Mouse (Mus musculus) thymus, adult 2 months (tissue): Measurements from ENCODE around the gene Sgo2a. TPM values are rescaled to one million over a fixed set of nuclear protein-coding genes. Genes with fewer than 3 reads are reported as not detected.
"Not testable (repeated sequence)": the region's sequence is repeated elsewhere in the genome, so short reads cannot be mapped to it uniquely, and the experiment has no call there.

ENCODE experiments used
- DNase-seq: peaks from one replicate; pipeline ENCODE4 v3.0.0; 2021
- H3K27ac ChIP-seq: fragments of 200-500 bp; 2 replicates; pipeline ENCODE4 v1.5.1; 2012; ENCODE audit warnings: low read length, control low read depth; ENCODE audit not compliant: control insufficient read depth, insufficient read depth
- H3K27me3 ChIP-seq: fragments of 200-500 bp; 2 replicates; pipeline ENCODE4 v1.6.1; 2012; ENCODE audit warnings: mild to moderate bottlenecking, low read length, moderate library complexity, mixed read lengths; ENCODE audit not compliant: control insufficient read depth, insufficient read depth
- H3K36me3 ChIP-seq: fragments of 200-500 bp; 2 replicates; pipeline ENCODE4 v1.6.1; 2012; ENCODE audit warnings: mild to moderate bottlenecking, low read length, moderate library complexity; ENCODE audit not compliant: control insufficient read depth, insufficient read depth
- H3K4me1 ChIP-seq: fragments of 200-500 bp; replicated peaks from 2 replicates; pipeline ENCODE4 v1.6.1; 2012; ENCODE audit warnings: low read length; ENCODE audit not compliant: control insufficient read depth, insufficient read depth
- H3K4me3 ChIP-seq: fragments of 200-500 bp; 2 replicates; pipeline ENCODE4 v1.5.1; 2012; ENCODE audit warnings: mild to moderate bottlenecking, low read length, control low read depth, moderate library complexity; ENCODE audit not compliant: control insufficient read depth, insufficient read depth
- CTCF ChIP-seq: fragments of 200-500 bp; IDR thresholded peaks from 2 replicates; pipeline ENCODE4 v1.5.1; 2012; ENCODE audit warnings: mild to moderate bottlenecking, control low read depth, low read length, moderate library complexity, borderline replicate concordance; ENCODE audit not compliant: control insufficient read depth, poor library complexity, insufficient read depth; ENCODE audit errors: extremely low read depth
- POLR2A ChIP-seq: fragments of 200-500 bp; IDR thresholded peaks from 2 replicates; pipeline ENCODE4 v1.6.1; 2012; ENCODE audit warnings: mild to moderate bottlenecking, low read length, control low read depth, moderate library complexity; ENCODE audit not compliant: control insufficient read depth, poor library complexity, insufficient read depth; ENCODE audit errors: extremely low read depth
- whole genome bisulfite sequencing: fragments of 180-500 bp; shearing (Covaris S2); methylation state at CpG from one replicate; pipeline ENCODE4 v1.1.7; 2018; 5-methylcytosine and 5-hydroxymethylcytosine counted together
- polyA plus RNA-seq: library from polyadenylated mRNA; depleted of rRNA; stranded (reverse); fragments of >200 nt; gene quantifications from 2 replicates; pipeline ENCODE4 v1.2.3, GENCODE M21; 2012

The Sgo2a gene
- polyA plus RNA-seq, 1 experiment: 3.6 TPM

DNA sequence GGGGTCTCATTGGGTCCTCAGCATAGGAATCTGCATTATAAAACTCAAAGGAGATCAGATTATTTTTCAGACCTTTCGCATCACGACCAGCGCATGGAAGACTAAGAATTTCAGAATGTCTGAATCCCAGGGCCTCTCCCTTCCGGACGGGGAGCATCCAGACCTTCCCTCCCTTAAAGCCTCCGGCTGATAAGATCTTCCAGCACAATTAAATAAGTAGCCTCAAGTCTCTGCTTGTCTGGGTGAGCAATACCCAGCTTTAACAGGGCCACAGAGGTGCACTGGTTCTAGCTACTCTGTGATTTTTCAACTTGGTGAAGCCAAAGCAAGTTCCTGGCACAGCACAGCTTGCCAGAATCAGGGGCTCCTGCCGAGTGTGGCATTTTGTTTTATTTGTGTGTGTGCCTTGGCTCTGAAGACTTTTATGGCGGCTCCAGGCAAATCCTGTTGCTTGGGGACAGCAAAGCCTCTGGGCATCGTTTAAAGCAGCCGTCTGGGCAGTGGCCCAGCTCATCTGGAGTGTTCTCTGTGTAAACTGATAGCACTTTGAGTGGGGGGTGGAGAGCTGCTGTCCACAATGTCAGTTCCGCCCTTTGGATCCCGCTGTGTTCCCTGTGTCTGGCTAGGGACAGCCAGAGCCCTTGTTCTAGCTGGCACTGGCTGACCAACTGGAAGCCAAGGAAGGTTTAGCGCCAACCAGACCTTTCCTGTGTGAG is 34.5 kb downstream of the Sgo2a start:
- no peaks in the 10 kb centered on the region for H3K27me3 ChIP-seq
- 0 out of 2 replicates have a peak, but pooled peaks cover 3% of the 10 kb centered on the region for H3K36me3 ChIP-seq
- no peak overlapping the region for H3K4me3 ChIP-seq
- TF ChIP-seq POLR2A: no peak
- TF ChIP-seq CTCF: no peak
- H3K4me1 ChIP-seq: peaks cover 4% of the 10 kb centered on the region; the same call in 1 of the 2 replicates
- no peak for DNase-seq
- WGBS: 69% methylated on average over 13 of the region's 13 CpGs
- no peak overlapping the region for H3K27ac ChIP-seq

DNA sequence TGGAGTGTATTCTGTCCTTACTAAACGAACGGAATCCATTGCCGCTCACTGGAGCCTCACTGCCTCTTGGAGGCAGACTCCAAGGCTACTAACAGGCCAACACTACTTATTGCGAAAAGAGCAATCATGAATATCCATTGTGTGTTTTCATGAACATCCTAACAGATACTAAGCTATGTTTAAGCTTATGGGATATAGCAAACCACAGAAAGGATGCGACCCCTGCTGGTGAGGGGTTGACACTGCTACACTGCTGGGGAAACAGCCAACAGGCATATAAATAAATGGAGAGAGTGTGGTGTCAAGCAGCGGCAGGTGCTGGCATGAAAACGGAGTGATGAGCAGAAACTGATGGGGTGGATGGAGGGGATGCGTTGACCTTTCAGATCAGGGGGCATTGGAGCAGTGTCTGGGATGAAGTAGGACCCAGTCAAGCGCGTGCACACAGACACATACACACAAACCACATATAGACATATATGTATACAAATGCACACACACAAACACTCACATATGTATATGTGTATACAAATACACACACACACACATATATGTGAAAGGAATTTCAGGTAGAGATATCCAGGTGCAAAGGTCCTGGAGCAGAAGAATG is 35.5 kb downstream of the Sgo2a start:
- WGBS: 72% methylated on average over 10 of the region's 10 CpGs
- Histone ChIP-seq H3K27me3 (no peaks in the 10 kb centered on the region), H3K36me3 (0 out of 2 replicates have a peak, but pooled peaks cover 1% of the 10 kb centered on the region), H3K27ac (no peak overlapping the region), H3K4me3 (no peak overlapping the region), H3K4me1 (peaks cover 4% of the 10 kb centered on the region; the same call in 1 of the 2 replicates)
- TF ChIP-seq CTCF: peak; percentile 44; the same call in 1 of the 2 replicates
- TF ChIP-seq POLR2A: no peak
- DNase-seq: peak; percentile 66

DNA sequence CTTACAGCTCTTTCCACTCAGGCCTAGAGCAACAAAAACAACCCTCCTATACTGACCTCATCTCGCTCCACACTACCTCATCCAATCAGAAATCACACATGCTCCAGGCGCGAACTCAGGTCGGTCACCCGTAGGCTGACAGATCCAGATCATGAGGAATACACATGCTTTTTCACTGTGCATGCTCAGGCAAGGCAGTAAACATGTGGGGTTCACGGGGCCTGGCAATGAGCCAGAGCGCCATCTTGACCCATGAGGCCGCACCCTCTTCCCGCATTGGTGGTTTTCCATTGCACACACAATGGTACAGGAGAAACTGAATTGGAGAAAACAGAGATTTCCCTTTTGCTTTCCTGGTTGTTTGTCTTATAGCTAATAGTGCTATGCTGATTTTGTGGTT is 41.5 kb downstream of the Sgo2a start:
- WGBS: 95% methylated on average over 9 of the region's 9 CpGs
- not testable (repeated sequence) for H3K27me3 ChIP-seq, H3K4me3 ChIP-seq, DNase-seq, H3K36me3 ChIP-seq, H3K27ac ChIP-seq, H3K4me1 ChIP-seq

DNA sequence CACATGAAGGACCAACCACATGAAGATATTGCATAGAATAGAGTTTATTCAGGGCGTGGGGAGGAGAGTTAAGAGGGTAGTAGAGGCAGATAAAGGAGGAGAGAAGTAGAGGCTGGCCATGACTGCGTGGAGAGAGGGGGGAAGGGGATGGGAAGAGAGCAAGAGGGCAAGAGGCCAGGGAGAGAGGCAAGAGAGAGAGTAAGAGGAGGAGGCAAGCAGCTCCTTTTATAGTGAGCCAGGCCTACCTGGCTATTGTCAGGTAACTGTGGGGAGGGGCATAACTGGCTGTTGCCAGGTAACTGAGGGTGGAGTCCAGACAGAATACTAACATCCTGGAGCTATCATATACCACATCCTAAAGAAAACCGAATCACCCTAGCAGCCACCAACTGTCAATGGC is 49.3 kb downstream of the Sgo2a start:
- H3K27me3 ChIP-seq: no peaks in the 10 kb centered on the region
- 49% methylated on average over 3 of the region's 3 CpGs for WGBS
- no peak for DNase-seq
- no peaks in the 10 kb centered on the region for H3K4me1 ChIP-seq
- TF ChIP-seq POLR2A: no peak
- TF ChIP-seq CTCF: no peak
- H3K27ac ChIP-seq: no peak overlapping the region
- no peaks in the 10 kb centered on the region for H3K36me3 ChIP-seq
- H3K4me3 ChIP-seq: no peak overlapping the region

DNA sequence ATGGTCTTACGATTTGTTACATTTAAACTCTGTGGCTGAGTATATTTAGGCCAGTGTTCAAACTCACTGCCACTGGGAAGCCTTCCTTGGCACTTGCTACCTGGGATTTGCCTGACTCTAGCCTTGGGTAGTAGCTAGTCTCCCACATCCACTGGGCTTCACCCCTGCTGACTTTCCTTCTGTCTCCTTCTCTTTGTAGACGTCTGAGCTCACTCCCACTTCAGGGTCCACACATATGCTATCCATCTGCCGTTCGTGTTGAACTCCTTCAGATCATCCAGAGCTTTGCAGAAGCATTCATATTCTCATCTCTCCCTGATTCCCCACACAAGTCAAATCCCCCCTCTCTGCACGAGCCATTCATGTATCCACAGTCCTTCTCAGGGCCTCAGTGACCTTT is 49.8 kb downstream of the Sgo2a start:
- DNase-seq: no peak
- 94% methylated on average over 5 of the region's 5 CpGs for WGBS
- no peaks in the 10 kb centered on the region for H3K36me3 ChIP-seq
- no peaks in the 10 kb centered on the region for H3K4me1 ChIP-seq
- no peak overlapping the region for H3K4me3 ChIP-seq
- TF ChIP-seq CTCF (no peak), POLR2A (no peak)
- H3K27me3 ChIP-seq: no peaks in the 10 kb centered on the region
- no peak overlapping the region for H3K27ac ChIP-seq

DNA sequence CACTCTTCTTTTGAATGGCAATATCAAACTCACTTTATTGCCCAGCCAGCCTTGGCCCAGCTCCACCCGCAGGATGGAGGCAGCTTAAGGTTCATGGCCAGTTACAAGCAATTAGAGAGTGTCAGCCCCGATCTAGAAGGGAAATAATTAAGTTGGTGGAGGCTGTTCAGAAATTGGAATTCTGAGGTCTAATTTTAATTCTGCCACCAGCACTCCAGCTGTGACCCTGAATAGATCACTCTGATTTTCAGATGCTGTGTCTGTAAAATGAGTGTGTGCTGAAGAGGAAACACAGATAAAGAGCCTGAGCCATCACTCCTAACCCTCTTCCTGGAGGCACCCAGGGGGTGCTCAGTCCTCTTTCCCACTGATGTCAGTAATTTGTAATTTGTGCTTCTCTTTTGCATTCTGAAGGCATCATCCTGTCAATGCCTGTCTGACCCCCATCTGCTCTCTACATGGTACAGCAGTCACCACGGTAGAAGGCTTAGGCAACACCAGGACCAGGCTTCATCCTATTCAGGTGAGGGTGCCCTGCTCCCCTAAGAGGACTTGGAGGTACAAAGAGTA is 51.0 kb downstream of the Sgo2a start:
- Histone ChIP-seq H3K4me1 (no peaks in the 10 kb centered on the region), H3K36me3 (no peaks in the 10 kb centered on the region), H3K27me3 (no peaks in the 10 kb centered on the region), H3K4me3 (no peak overlapping the region), H3K27ac (no peak overlapping the region)
- WGBS: 92% methylated on average over 3 of the region's 3 CpGs
- no peak for DNase-seq
- no peak for TF ChIP-seq CTCF
- no peak for TF ChIP-seq POLR2A

DNA sequence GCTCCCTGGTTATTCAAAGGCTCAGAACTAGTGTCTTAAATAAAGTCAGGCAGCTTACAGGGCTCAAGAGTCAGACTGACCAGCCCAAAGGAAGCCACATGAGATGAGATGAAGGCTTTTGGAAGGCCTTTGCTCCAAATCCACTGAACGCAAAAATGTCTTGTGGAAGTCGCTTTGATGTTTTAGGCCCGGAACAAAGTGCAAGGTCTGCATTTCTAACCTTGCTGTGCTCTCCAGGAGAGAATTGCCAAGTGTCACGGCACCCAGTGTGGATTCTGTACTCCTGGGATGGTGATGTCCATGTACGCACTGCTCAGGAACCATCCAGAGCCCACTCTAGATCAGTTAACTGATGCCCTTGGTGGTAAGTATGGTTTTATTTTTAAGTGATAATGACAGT is 53.4 kb downstream of the Sgo2a start:
- WGBS: 97% methylated on average over 5 of the region's 5 CpGs
- no peaks in the 10 kb centered on the region for H3K36me3 ChIP-seq
- DNase-seq: no peak

More for the DNA sequence above, 53.4 kb downstream of the Sgo2a start:
- Histone ChIP-seq H3K27me3 (no peaks in the 10 kb centered on the region), H3K4me1 (no peaks in the 10 kb centered on the region), H3K4me3 (no peak overlapping the region), H3K27ac (no peak overlapping the region)
- no peak for TF ChIP-seq CTCF
- TF ChIP-seq POLR2A: no peak
